Mouse (Mus musculus) midbrain, embryonic 12.5 days (tissue): ENCODE results near the gene Taf5. TPM values are rescaled to one million over a fixed set of nuclear protein-coding genes. Genes with fewer than 3 reads are reported as not detected.

ENCODE experiments used
- ATAC-seq: fragments of 200-750 bp; cut with Nextera tagmentation; 2 replicates; pipeline ENCODE4 v1.8.0; 2017; ENCODE audit warnings: low read depth, moderate TSS enrichment, moderate library complexity; ENCODE audit not compliant: low FRiP score
- H3K27ac ChIP-seq: fragments of 300-500 bp; sonication (generic); replicated peaks from 2 replicates; pipeline ENCODE4 v1.5.1; 2016; ENCODE audit warnings: mild to moderate bottlenecking
- H3K27me3 ChIP-seq: fragments of 300-500 bp; sonication (generic); 2 replicates; pipeline ENCODE4 v1.6.1; 2016; ENCODE audit warnings: mild to moderate bottlenecking
- H3K36me3 ChIP-seq: fragments of 300-500 bp; sonication (generic); 2 replicates; pipeline ENCODE4 v1.6.1; 2016
- H3K4me1 ChIP-seq: fragments of 300-500 bp; sonication (generic); 2 replicates; pipeline ENCODE4 v1.6.1; 2016
- H3K4me2 ChIP-seq: fragments of 300-500 bp; sonication (generic); replicated peaks from 2 replicates; pipeline ENCODE4 v1.6.1; 2016; ENCODE audit warnings: mild to moderate bottlenecking, moderate library complexity
- H3K4me3 ChIP-seq: fragments of 300-500 bp; sonication (generic); 2 replicates; pipeline ENCODE4 v1.5.1; 2016; ENCODE audit warnings: mild to moderate bottlenecking
- H3K9ac ChIP-seq: fragments of 300-500 bp; sonication (generic); replicated peaks from 2 replicates; pipeline ENCODE4 v1.6.1; 2016; ENCODE audit warnings: mild to moderate bottlenecking, moderate library complexity
- H3K9me3 ChIP-seq: fragments of 300-500 bp; sonication (generic); 2 replicates; pipeline ENCODE4 v1.6.1; 2016; ENCODE audit warnings: mild to moderate bottlenecking
- WGBS: fragments of 180-500 bp; shearing (Covaris S2); methylation state at CpG from one replicate; pipeline ENCODE4 v1.1.7; 2016; 5-methylcytosine and 5-hydroxymethylcytosine counted together
- polyA plus RNA-seq: library from polyadenylated mRNA; unstranded; fragments of >200 nt; fragmentation: Nextera tagmentation; extraction: Ambion mirVana; gene quantifications from 2 replicates; pipeline ENCODE4 v1.2.1, GENCODE M21; 2016

Taf5 gene
- polyA plus RNA-seq, 1 experiment from 2014 or later, result 11.6 TPM

- no peak for ATAC-seq
- Histone ChIP-seq H3K27ac (no peak overlapping the region), H3K27me3 (no peaks in the 10 kb centered on the region), H3K4me2 (no peak overlapping the region), H3K9ac (no peak overlapping the region), H3K4me3 (no peak overlapping the region), H3K36me3 (peaks cover 72% of the 10 kb centered on the region), H3K9me3 (no peaks in the 10 kb centered on the region), H3K4me1 (no peaks in the 10 kb centered on the region)
- WGBS, result 96% methylated on average over 15 of the region's 15 CpGs
Observed at GRCm38 (mm10) chr19:47130551-47131125, 63.1 kb downstream of the Taf5 start.

Other genes starting within 250 kb of the Taf5 start
- gene Ina, start 53.0 kb upstream of the Taf5 start, polyA plus RNA-seq, result 368 and 390 TPM in 2 replicates
- gene Nt5c2, start 52.6 kb upstream of the Taf5 start, polyA plus RNA-seq, result 79.8 and 84.8 TPM in 2 replicates
- gene Pcgf6, start 16.8 kb upstream of the Taf5 start, polyA plus RNA-seq, result 32.6 and 33.8 TPM in 2 replicates
- gene Usmg5, start 22.9 kb downstream of the Taf5 start, polyA plus RNA-seq, result 1,210 and 1,249 TPM in 2 replicates
- 10.6 and 12.9 TPM in 2 replicates for gene Pdcd11, start 23.0 kb downstream of the Taf5 start, polyA plus RNA-seq
- 1.3 and 2.3 TPM in 2 replicates for gene Calhm2, start 70.5 kb downstream of the Taf5 start, polyA plus RNA-seq
- gene Calhm1, start 76.5 kb downstream of the Taf5 start, polyA plus RNA-seq, result not detected in 2 replicates
- gene Calhm3, start 90.0 kb downstream of the Taf5 start, polyA plus RNA-seq, result not detected in 2 replicates
- 4.8 and 5.2 TPM in 2 replicates for gene Neurl1a, start 111.1 kb downstream of the Taf5 start, polyA plus RNA-seq